Mouse (Mus musculus): ENCODE results near the gene Aldh6a1. TPM values are rescaled to one million over a fixed set of nuclear protein-coding genes. Genes with fewer than 3 reads are reported as not detected.

The Aldh6a1 gene
- total RNA-seq, 2 experiments from 2014 or later = 45.7 to 45.8 TPM

GRCm38 (mm10) chr12:84408819-84409507 lies 41.8 kb downstream of the Aldh6a1 start, which contains the start of the genes Entpd5 and Bbof1:
TSS of gene Entpd5 (minus strand) at chr12:84409029.
TSS of gene Bbof1 (plus strand) at chr12:84409071.
- peak; percentile 91 to 93 for DNase-seq

- DNase-seq = peak in 1 of 2 experiments; percentile 13
Observed at GRCm38 (mm10) chr12:84407874-84408818, 42.7 kb downstream of the Aldh6a1 start.

GRCm38 (mm10) chr12:84407259-84407658 lies 43.5 kb downstream of the Aldh6a1 start:
- DNase-seq = no peak

GRCm38 (mm10) chr12:84404541-84404940 lies 46.3 kb downstream of the Aldh6a1 start:
- no peak for DNase-seq

GRCm38 (mm10) chr12:84402923-84403322 lies 47.9 kb downstream of the Aldh6a1 start:
- no peak for DNase-seq

- DNase-seq = no peak
Observed at GRCm38 (mm10) chr12:84400653-84401052, 50.2 kb downstream of the Aldh6a1 start.

GRCm38 (mm10) chr12:84400068-84400467 lies 50.7 kb downstream of the Aldh6a1 start:
- no peak for DNase-seq

GRCm38 (mm10) chr12:84399663-84400062 lies 51.1 kb downstream of the Aldh6a1 start:
- DNase-seq = no peak

- DNase-seq = no peak
Observed at GRCm38 (mm10) chr12:84399135-84399534, 51.7 kb downstream of the Aldh6a1 start.

- DNase-seq = no peak
Observed at GRCm38 (mm10) chr12:84398629-84399028, 52.2 kb downstream of the Aldh6a1 start.

GRCm38 (mm10) chr12:84397685-84398084 lies 53.1 kb downstream of the Aldh6a1 start:
- no peak for DNase-seq

GRCm38 (mm10) chr12:84396947-84397679 lies 53.7 kb downstream of the Aldh6a1 start:
- no peak for DNase-seq

GRCm38 (mm10) chr12:84393847-84394246 lies 57.0 kb downstream of the Aldh6a1 start:
- no peak for DNase-seq

GRCm38 (mm10) chr12:84392681-84393080 lies 58.1 kb downstream of the Aldh6a1 start:
- DNase-seq = no peak

- no peak for DNase-seq
Observed at GRCm38 (mm10) chr12:84390336-84390735, 60.5 kb downstream of the Aldh6a1 start.

GRCm38 (mm10) chr12:84388774-84389400 lies 61.9 kb downstream of the Aldh6a1 start:
- DNase-seq = no peak

- no peak for DNase-seq
Observed at GRCm38 (mm10) chr12:84388097-84388496, 62.7 kb downstream of the Aldh6a1 start.

- DNase-seq = no peak
Observed at GRCm38 (mm10) chr12:84385408-84385807, 65.4 kb downstream of the Aldh6a1 start.

- DNase-seq = no peak
Observed at GRCm38 (mm10) chr12:84384644-84385081, 66.1 kb downstream of the Aldh6a1 start.

GRCm38 (mm10) chr12:84382369-84382768 lies 68.4 kb downstream of the Aldh6a1 start:
- DNase-seq = no peak

All from layer of hippocampus, postnatal 36 days (tissue).